Mouse (Mus musculus) bone marrow macrophage, adult 2 months (primary cell): ENCODE results near the gene Nprl2. TPM values are rescaled to one million over a fixed set of nuclear protein-coding genes. Genes with fewer than 3 reads are reported as not detected.

Experiments used
- H3K27ac ChIP-seq: 2 replicates; pipeline ENCODE4 v1.5.1; 2012; ENCODE audit warnings: low read depth, low read length; ENCODE audit not compliant: insufficient read depth
- H3K4me1 ChIP-seq: 2 replicates; pipeline ENCODE4 v1.6.1; 2012; ENCODE audit warnings: low read length; ENCODE audit not compliant: control insufficient read depth, insufficient read depth
- H3K4me3 ChIP-seq: 2 replicates; pipeline ENCODE4 v1.5.1; 2012; ENCODE audit warnings: mild to moderate bottlenecking, low read length, moderate library complexity; ENCODE audit not compliant: insufficient read depth
- CTCF ChIP-seq: IDR thresholded peaks from 2 replicates; pipeline ENCODE4 v1.5.1; 2012; ENCODE audit warnings: low read depth, mild to moderate bottlenecking, low read length, moderate library complexity
- POLR2A ChIP-seq: IDR thresholded peaks from 2 replicates; pipeline ENCODE4 v1.6.1; 2012; ENCODE audit warnings: mild to moderate bottlenecking, low read depth, low read length, borderline replicate concordance
- polyA plus RNA-seq: library from polyadenylated mRNA; stranded (reverse); fragments of >200 nt; gene quantifications from 2 replicates; pipeline ENCODE4 v1.2.4, GENCODE M21; 2012; ENCODE audit not compliant: missing spikeins, insufficient read depth, insufficient read length

Gene Nprl2
- polyA plus RNA-seq, 1 experiment = 22.5 TPM

GRCm38 (mm10) chr9:107583174-107583573, 41.1 kb downstream of the Nprl2 start:
- no peak for TF ChIP-seq CTCF
- TF ChIP-seq POLR2A = no peak
- no peak overlapping the region for H3K4me3 ChIP-seq
- no peak overlapping the region for H3K27ac ChIP-seq
- peaks cover 21% of the 10 kb centered on the region for H3K4me1 ChIP-seq

- TF ChIP-seq POLR2A (no peak), CTCF (no peak)
- peaks cover 17% of the 10 kb centered on the region for H3K4me1 ChIP-seq
- no peak overlapping the region for H3K27ac ChIP-seq
- H3K4me3 ChIP-seq = peak overlapping the region; percentile 55; the same call in 1 of the 2 replicates
These were observed 44.5 kb downstream of the Nprl2 start for GRCm38 (mm10) chr9:107586504-107586903.

GRCm38 (mm10) chr9:107586974-107587832, 45.2 kb downstream of the Nprl2 start, which contains the start of gene Ifrd2:
Ifrd2 (plus strand) TSS chr9:107587642.
- TF ChIP-seq POLR2A (no peak), CTCF (no peak)
- peak within 1 kb of the TSS; percentile 79 for H3K4me3 ChIP-seq
- peaks cover 14% of the 10 kb centered on the region for H3K4me1 ChIP-seq
- H3K27ac ChIP-seq = peak within 1 kb of the TSS; percentile 54

- peak overlapping the region; percentile 54 for H3K27ac ChIP-seq
- peaks cover 14% of the 10 kb centered on the region for H3K4me1 ChIP-seq
These were observed 46.0 kb downstream of the Nprl2 start for GRCm38 (mm10) chr9:107587833-107588639.

GRCm38 (mm10) chr9:107590058-107590772, 48.2 kb downstream of the Nprl2 start:
- no peak overlapping the region for H3K27ac ChIP-seq
- peaks cover 14% of the 10 kb centered on the region for H3K4me1 ChIP-seq
- TF ChIP-seq CTCF (no peak), POLR2A (no peak)
- no peak overlapping the region for H3K4me3 ChIP-seq

More at GRCm38 (mm10) chr9:107587833-107588639, 46.0 kb downstream of the Nprl2 start:
- peak overlapping the region; percentile 79 for H3K4me3 ChIP-seq
- TF ChIP-seq POLR2A = no peak
- TF ChIP-seq CTCF = no peak

- no peak for TF ChIP-seq POLR2A
- no peak for TF ChIP-seq CTCF
- Histone ChIP-seq H3K4me1 (peaks cover 14% of the 10 kb centered on the region), H3K27ac (no peak overlapping the region), H3K4me3 (no peak overlapping the region)
These were observed 48.7 kb downstream of the Nprl2 start for GRCm38 (mm10) chr9:107590773-107591060.

- peaks cover 28% of the 10 kb centered on the region for H3K4me1 ChIP-seq
- no peak overlapping the region for H3K4me3 ChIP-seq
- no peak for TF ChIP-seq POLR2A
- no peak for TF ChIP-seq CTCF
- no peak overlapping the region for H3K27ac ChIP-seq
These were observed 51.3 kb downstream of the Nprl2 start for GRCm38 (mm10) chr9:107593101-107593976.

- Histone ChIP-seq H3K27ac (no peak overlapping the region), H3K4me1 (peaks cover 21% of the 10 kb centered on the region), H3K4me3 (no peak overlapping the region)
- TF ChIP-seq CTCF (no peak), POLR2A (no peak)
These were observed 52.4 kb downstream of the Nprl2 start for GRCm38 (mm10) chr9:107594281-107595062.

Other genes with a start within 250 kb of the Nprl2 start
- 0.80 and 0.83 TPM in 2 replicates for gene Cish, start 246.2 kb upstream of the Nprl2 start, polyA plus RNA-seq
- 14.1 and 15.3 TPM in 2 replicates for gene Hemk1, start 203.9 kb upstream of the Nprl2 start, polyA plus RNA-seq
- not detected in 2 replicates for gene 6430571L13Rik, start 201.6 kb upstream of the Nprl2 start, polyA plus RNA-seq
- not detected in 2 replicates for gene Cacna2d2, start 142.6 kb upstream of the Nprl2 start, polyA plus RNA-seq
- gene Tmem115, start 8.3 kb upstream of the Nprl2 start, polyA plus RNA-seq = 19.0 and 20.9 TPM in 2 replicates
- gene Cyb561d2, start within 50 bp of the Nprl2 start, polyA plus RNA-seq = 18.9 and 30.6 TPM in 2 replicates
- gene Zmynd10, start 5.1 kb downstream of the Nprl2 start, polyA plus RNA-seq = 0.66 TPM in 1 of 2 replicates, not detected in the other
- gene Rassf1, start 9.3 kb downstream of the Nprl2 start, polyA plus RNA-seq = 45.1 and 46.2 TPM in 2 replicates
- 23.0 and 23.6 TPM in 2 replicates for gene Tusc2, start 21.0 kb downstream of the Nprl2 start, polyA plus RNA-seq
- gene Hyal2, start 25.7 kb downstream of the Nprl2 start, polyA plus RNA-seq = 8.8 and 10.3 TPM in 2 replicates
- gene Hyal1, start 34.7 kb downstream of the Nprl2 start, polyA plus RNA-seq = 2.3 and 4.7 TPM in 2 replicates
- 16.9 and 21.1 TPM in 2 replicates for gene Naa80, start 36.7 kb downstream of the Nprl2 start, polyA plus RNA-seq
- gene Hyal3, start 38.6 kb downstream of the Nprl2 start, polyA plus RNA-seq = 0.29 and 0.59 TPM in 2 replicates
- 8.2 and 8.6 TPM in 2 replicates for gene Ifrd2, start 45.4 kb downstream of the Nprl2 start, polyA plus RNA-seq
- not detected in 2 replicates for gene Sema3b, start 67.0 kb downstream of the Nprl2 start, polyA plus RNA-seq
- 994 and 1,017 TPM in 2 replicates for gene Gnai2, start 93.1 kb downstream of the Nprl2 start, polyA plus RNA-seq
- not detected in 2 replicates for gene Slc38a3, start 127.3 kb downstream of the Nprl2 start, polyA plus RNA-seq
- not detected in 2 replicates for gene Gnat1, start 137.5 kb downstream of the Nprl2 start, polyA plus RNA-seq
- gene Sema3f, start 168.2 kb downstream of the Nprl2 start, polyA plus RNA-seq = not detected in 2 replicates
- 177 and 178 TPM in 2 replicates for gene Rbm5, start 228.8 kb downstream of the Nprl2 start, polyA plus RNA-seq